Mouse (Mus musculus) liver, embryonic 16.5 days (tissue): ENCODE results near the gene Zik1. TPM values are rescaled to one million over a fixed set of nuclear protein-coding genes. Genes with fewer than 3 reads are reported as not detected.

Source experiments
- ATAC-seq: fragments of 200-750 bp; cut with Nextera tagmentation; 2 replicates; pipeline ENCODE4 v1.8.0; 2017; ENCODE audit warnings: low read depth, mild to moderate bottlenecking, moderate number of reproducible peaks, moderate library complexity
- H3K27ac ChIP-seq: fragments of 300-500 bp; sonication (generic); 2 replicates; pipeline ENCODE4 v1.5.1; 2014; ENCODE audit warnings: mild to moderate bottlenecking, low read length
- H3K27me3 ChIP-seq: fragments of 300-500 bp; sonication (generic); 2 replicates; pipeline ENCODE4 v1.6.1; 2014; ENCODE audit warnings: low read depth, low read length, mixed read lengths; ENCODE audit not compliant: control insufficient read depth, insufficient read depth
- H3K36me3 ChIP-seq: fragments of 300-500 bp; sonication (generic); 2 replicates; pipeline ENCODE4 v1.6.1; 2014; ENCODE audit warnings: mild to moderate bottlenecking; ENCODE audit not compliant: control insufficient read depth, insufficient read depth
- H3K4me1 ChIP-seq: fragments of 300-500 bp; sonication (generic); 2 replicates; pipeline ENCODE4 v1.6.1; 2014; ENCODE audit warnings: low read depth, low read length, mixed read lengths; ENCODE audit not compliant: control insufficient read depth
- H3K4me2 ChIP-seq: fragments of 300-500 bp; sonication (generic); 2 replicates; pipeline ENCODE4 v1.6.1; 2014; ENCODE audit warnings: low read depth, low read length, mixed read lengths
- H3K4me3 ChIP-seq: fragments of 300-500 bp; sonication (generic); 2 replicates; pipeline ENCODE4 v1.5.1; 2014; ENCODE audit warnings: low read depth, mild to moderate bottlenecking, low read length
- H3K9ac ChIP-seq: fragments of 300-500 bp; sonication (generic); 2 replicates; pipeline ENCODE4 v1.6.1; 2014; ENCODE audit warnings: low read depth, low read length
- H3K9me3 ChIP-seq: fragments of 300-500 bp; sonication (generic); replicated peaks from 2 replicates; pipeline ENCODE4 v1.6.1; 2016; ENCODE audit warnings: low read length; ENCODE audit not compliant: control insufficient read depth
- WGBS: fragments of 180-500 bp; shearing (Covaris S2); extraction: QIAGEN DNeasy Blood & Tissue Kit; methylation state at CpG from one replicate; pipeline ENCODE4 v1.1.7; 2014; ENCODE audit not compliant: insufficient replicate concordance; 5-methylcytosine and 5-hydroxymethylcytosine counted together
- polyA plus RNA-seq: library from polyadenylated mRNA; unstranded; fragments of >200 nt; fragmentation: Nextera tagmentation; extraction: Ambion mirVana; gene quantifications from 2 replicates; pipeline ENCODE4 v1.2.1, GENCODE M21; 2015

Zik1 gene
- 1.6 and 1.7 TPM in 2 replicates for polyA plus RNA-seq

DNA sequence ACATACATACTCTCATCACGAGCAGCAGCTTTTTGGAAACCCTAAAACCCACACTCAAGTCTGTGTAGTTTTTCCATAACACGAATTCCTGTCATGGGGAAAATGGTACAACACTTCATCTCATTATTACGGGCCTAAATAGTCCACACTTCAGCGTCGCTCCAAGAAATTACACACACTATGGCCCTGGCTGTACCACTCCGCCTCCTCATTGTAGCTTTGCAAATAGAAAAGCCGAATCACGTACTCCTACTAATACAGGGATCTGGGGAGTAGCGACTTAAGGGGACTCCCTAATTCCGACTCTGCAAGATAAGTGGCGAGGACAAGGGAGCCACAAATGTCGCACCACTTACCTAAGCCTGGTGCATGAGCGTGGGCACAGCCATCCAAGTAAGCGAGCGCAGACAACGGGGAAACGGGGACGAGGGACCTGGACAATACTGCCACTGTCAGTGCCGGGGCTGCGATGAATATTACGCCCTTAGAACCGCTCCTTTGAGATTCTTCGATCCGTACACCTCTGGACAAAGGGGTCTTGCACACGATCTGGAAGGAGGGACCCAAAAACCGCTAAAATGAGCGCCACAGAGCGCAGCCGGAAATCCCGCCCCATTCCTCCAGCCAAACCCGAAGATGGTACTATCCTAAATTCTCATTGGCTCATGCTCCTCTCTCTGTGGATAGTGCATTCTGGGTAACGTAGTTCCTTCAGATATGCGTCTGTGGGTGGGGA is at the start of gene Zik1:
Gene Zik1, minus strand, starts transcription at position 609 of the 736 bp plus-strand sequence.
- peaks cover 2% of the 10 kb centered on the region; the same call in 1 of the 2 replicates for H3K36me3 ChIP-seq
- 1% methylated on average over 33 of the region's 33 CpGs for WGBS
- peak; percentile 98 for ATAC-seq
- H3K4me3 ChIP-seq: peak within 1 kb of the TSS; percentile 68
- H3K27me3 ChIP-seq: no peaks in the 10 kb centered on the region
- no peak within 1 kb of the TSS for H3K27ac ChIP-seq
- H3K9ac ChIP-seq: peak within 1 kb of the TSS; percentile 61
- H3K9me3 ChIP-seq: no peaks in the 10 kb centered on the region
- H3K4me1 ChIP-seq: peaks cover 3% of the 10 kb centered on the region; the same call in 1 of the 2 replicates
- peak within 1 kb of the TSS; percentile 72 for H3K4me2 ChIP-seq

DNA sequence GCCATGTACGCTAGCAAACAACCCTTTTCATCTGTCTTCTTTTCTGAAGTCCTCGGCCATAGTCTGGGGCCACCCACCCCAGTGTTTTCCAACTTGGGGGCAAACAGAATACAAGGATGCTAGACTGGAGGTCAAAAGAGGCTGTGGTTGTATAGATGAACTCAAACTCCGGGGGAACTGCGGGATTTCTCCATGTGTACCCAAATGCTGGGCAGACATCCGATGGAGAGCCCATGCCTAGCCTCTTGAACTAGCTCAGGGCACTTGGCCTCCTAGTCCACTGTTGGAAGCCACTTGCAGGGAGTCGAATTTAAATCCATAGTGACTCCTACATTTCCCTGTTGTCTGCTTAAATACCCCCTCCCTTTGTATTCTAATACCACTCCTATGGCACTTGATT is 384 bp upstream of the Zik1 start:
- no peaks in the 10 kb centered on the region for H3K27me3 ChIP-seq
- H3K9ac ChIP-seq: no peak overlapping the region
- H3K27ac ChIP-seq: no peak overlapping the region
- no peaks in the 10 kb centered on the region for H3K9me3 ChIP-seq
- peak overlapping the region; percentile 72; the same call in 1 of the 2 replicates for H3K4me2 ChIP-seq
- H3K36me3 ChIP-seq: peaks cover under 1% of the 10 kb centered on the region; the same call in 1 of the 2 replicates
- 26% methylated on average over 6 of the region's 6 CpGs for WGBS
- H3K4me3 ChIP-seq: no peak overlapping the region; the same call in 1 of the 2 replicates
- H3K4me1 ChIP-seq: peaks cover 3% of the 10 kb centered on the region; the same call in 1 of the 2 replicates
- ATAC-seq: no peak

DNA sequence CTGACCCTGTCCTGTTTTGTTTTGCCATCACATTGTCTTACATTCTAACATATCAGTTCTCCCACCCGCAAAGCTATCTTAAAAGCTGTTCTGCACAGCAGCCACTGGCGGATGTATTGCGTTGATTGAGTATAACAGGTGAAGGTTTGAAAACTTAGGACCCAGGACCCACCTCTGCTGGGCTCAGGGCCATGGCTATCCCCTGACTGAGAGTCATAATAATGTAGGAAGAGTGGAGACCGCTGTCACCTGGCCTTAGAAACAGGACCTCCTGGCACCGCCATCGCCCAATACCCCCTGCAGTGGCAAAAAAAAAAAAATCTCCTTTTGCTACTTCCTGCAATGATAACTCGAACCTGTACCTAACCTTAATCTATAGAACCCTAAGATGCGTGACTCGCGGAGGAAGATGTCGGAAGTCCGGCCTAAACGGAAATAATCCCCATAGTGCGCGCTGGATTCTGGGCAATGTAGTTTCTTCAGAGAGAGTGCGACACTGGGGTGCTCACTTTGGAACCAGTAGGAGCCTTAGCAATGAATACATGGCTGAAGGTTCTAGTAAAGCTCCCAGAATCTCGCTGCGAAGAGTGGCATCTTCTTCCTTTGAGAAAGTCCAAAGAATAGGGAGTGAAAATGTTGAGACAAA is 14.5 kb downstream of the Zik1 start:
- Histone ChIP-seq H3K27me3 (no peaks in the 10 kb centered on the region), H3K9me3 (no peaks in the 10 kb centered on the region), H3K4me1 (no peaks in the 10 kb centered on the region), H3K9ac (no peak overlapping the region), H3K4me3 (no peak overlapping the region), H3K36me3 (no peaks in the 10 kb centered on the region), H3K4me2 (no peak overlapping the region), H3K27ac (no peak overlapping the region)
- WGBS: 51% methylated on average over 18 of the region's 18 CpGs
- ATAC-seq: no peak

DNA sequence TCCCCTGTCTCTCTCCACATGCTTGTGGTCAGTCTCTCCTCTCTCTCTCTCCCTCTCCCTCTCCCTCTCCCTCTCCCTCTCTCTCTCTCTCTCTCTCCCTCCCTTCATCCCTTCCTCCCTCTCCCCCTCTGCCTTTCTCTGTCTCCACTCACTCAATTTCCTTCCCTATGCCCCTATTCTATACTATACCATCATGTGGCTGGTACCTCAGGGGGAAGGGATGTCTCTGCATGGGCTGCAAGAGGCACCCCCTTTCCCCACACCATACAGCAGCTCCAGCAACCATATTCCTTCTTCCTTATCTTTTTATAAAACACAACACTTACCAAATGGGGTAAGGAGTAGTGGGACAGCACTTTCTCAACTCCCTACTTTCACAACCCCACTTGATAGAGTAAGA is 15.4 kb downstream of the Zik1 start:
- H3K4me1 ChIP-seq: no peaks in the 10 kb centered on the region
- H3K27ac ChIP-seq: no peak overlapping the region
- no peaks in the 10 kb centered on the region for H3K27me3 ChIP-seq
- no peak for ATAC-seq
- no peak overlapping the region for H3K9ac ChIP-seq
- H3K4me3 ChIP-seq: no peak overlapping the region
- H3K4me2 ChIP-seq: no peak overlapping the region
- no peaks in the 10 kb centered on the region for H3K9me3 ChIP-seq
- H3K36me3 ChIP-seq: no peaks in the 10 kb centered on the region

DNA sequence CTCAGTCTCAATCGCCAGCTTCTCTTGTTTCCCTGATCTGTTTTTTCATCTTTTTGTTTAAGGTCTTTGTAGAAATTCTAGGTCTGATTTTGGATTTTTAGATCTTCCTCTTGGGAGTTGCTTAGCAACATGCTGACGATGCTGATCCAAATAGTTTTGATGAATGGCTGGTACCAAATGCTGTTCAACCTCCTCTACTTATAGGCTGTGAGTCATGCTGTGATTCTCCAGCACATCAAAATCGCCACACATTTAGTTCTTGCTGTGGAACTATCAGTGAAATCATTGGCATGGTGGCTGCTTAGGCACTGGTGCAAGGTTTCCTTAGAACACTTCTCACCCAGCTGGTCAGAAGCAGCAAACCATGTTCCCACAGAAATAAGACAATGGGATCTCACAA is 37.0 kb downstream of the Zik1 start:
- H3K27ac ChIP-seq: no peak overlapping the region
- no peaks in the 10 kb centered on the region for H3K9me3 ChIP-seq
- no peak for ATAC-seq
- 33% methylated on average over 3 of the region's 3 CpGs for WGBS
- no peak overlapping the region for H3K4me3 ChIP-seq
- H3K4me1 ChIP-seq: no peaks in the 10 kb centered on the region
- H3K36me3 ChIP-seq: no peaks in the 10 kb centered on the region
- H3K27me3 ChIP-seq: no peaks in the 10 kb centered on the region
- no peak overlapping the region for H3K9ac ChIP-seq
- no peak overlapping the region for H3K4me2 ChIP-seq

DNA sequence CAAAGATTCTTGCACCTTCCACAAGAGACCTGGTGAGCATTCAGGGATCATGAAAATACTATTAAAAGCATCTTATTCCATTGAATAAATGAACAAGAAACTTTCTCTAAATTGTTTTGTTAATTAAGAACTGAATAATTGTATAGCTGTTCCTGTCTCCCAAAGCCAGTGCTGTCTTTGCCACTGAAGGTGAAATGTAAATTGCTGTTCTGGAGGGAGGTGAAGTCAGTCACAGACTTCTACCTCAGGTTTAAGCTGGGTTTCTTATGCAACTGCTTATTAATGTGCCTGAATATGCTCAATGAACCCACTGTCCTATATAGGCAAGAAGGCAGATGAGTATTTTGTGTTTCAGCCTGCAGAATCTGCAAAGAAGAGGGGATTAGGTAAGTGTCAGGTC is 52.2 kb downstream of the Zik1 start, which contains the start of gene Vmn1r67:
Gene Vmn1r67, plus strand, starts transcription at position 301 of the 400 bp plus-strand sequence.
- Histone ChIP-seq H3K27ac (no peak within 1 kb of the TSS), H3K9me3 (no peaks in the 10 kb centered on the region), H3K27me3 (no peaks in the 10 kb centered on the region), H3K36me3 (no peaks in the 10 kb centered on the region), H3K4me3 (no peak within 1 kb of the TSS), H3K4me2 (no peak within 1 kb of the TSS), H3K9ac (no peak within 1 kb of the TSS), H3K4me1 (no peaks in the 10 kb centered on the region)
- ATAC-seq: no peak

Other genes starting within 250 kb of the Zik1 start
- gene Vmn1r66, start 217.4 kb downstream of the Zik1 start, polyA plus RNA-seq: not detected in 2 replicates
- not detected in 2 replicates for gene Vmn1r67, start 52.1 kb downstream of the Zik1 start, polyA plus RNA-seq
- not detected in 2 replicates for gene Vmn1r68, start 63.1 kb upstream of the Zik1 start, polyA plus RNA-seq
- gene Vmn1r69, start 118.3 kb upstream of the Zik1 start, polyA plus RNA-seq: not detected in 2 replicates
- gene Vmn1r70, start 136.1 kb upstream of the Zik1 start, polyA plus RNA-seq: not detected in 2 replicates
- not detected in 2 replicates for gene Nlrp4b, start 192.4 kb upstream of the Zik1 start, polyA plus RNA-seq